Mouse (Mus musculus): ENCODE results near the gene Cabp1.

Cabp1 gene

DNA sequence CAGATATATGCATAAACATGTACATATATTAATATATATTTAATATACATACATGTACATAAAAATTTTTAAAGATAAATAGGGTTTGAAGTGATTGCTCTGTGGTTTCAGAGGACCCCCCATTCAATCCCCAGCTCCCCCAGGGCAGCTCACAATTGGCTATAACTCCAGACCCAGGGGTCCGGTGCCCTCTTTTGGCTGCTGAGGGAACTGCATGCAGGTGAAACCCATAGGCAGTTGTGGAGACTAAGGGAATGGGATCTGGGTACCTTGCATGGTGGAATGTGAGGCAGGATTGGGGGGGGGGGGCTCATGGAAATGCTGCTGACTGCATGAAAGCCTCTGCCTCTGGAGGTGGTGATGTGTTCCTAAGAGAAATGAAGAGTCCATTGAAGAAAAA is 16.2 kb upstream of the Cabp1 start:
- peak; percentile 28 to 34 for DNase-seq (ENCODE audit: low spot score in 2 of 2)

GRCm38 (mm10) chr5:115208601-115209000 is 14.4 kb upstream of the Cabp1 start:
- DNase-seq (ENCODE audit: low spot score in 2 of 2): no peak

- DNase-seq (ENCODE audit: low spot score in 2 of 2): no peak
Observed at GRCm38 (mm10) chr5:115207892-115208291, 13.7 kb upstream of the Cabp1 start.

DNA sequence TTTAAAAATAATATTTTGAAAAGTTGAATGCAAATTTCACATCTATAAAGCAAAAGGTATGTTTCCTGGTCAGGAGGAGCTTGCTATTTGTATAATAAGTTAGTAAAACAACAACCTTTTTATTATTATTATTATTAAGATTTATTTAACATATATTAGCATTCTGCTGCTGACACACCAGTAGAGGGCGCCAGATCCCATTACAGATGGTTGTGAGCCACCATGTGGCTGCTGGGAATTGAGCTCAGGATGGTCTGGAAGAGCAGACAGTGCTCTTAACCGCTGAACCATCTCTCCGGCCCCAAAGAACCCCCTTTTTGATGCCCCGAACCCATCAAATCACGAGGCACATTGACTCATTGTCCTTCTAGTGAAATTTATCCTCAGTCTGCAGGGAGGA is 13.1 kb upstream of the Cabp1 start:
- DNase-seq (ENCODE audit: low spot score in 2 of 2): no peak

DNA sequence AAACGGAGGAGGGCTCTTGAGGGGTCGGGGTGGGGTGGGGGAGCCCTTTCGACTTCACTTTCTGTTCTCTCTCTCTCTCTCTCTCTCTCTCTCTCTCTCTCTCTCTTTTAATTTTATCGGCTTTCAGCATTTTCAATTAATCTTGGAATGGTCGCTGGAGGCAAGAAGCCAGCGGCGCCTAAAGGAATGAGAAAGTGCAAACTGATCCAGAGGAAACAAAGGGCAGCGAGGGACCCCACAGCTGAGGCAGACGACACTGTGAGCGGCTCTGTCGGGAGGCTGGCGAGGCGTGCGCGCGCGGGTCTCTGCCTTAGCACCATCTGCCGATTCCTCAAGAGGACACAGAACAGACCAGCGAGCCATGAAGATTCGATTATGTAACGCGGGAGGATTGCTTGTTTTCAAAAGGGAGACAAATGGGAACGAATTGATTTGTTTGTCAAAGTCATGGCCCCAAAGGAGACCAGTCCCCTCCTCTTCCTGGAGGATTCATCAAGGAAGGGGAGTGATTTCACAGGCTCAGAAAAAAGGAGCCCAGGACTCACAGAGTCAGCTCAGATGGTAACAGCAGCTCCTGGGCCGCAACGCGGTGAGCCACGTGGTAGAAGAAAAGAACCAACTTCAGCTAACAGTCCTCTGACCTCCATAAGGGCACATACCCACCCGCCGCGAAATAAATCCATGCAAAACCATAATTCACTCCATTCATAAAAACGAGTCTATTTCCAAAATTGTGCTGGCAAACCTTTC is 10.6 kb upstream of the Cabp1 start:
- DNase-seq (ENCODE audit: low spot score in 2 of 2): no peak

- no peak for DNase-seq (ENCODE audit: low spot score in 2 of 2)
Observed at GRCm38 (mm10) chr5:115203735-115204561, 9.8 kb upstream of the Cabp1 start.

- DNase-seq (ENCODE audit: low spot score in 2 of 2): no peak
Observed at GRCm38 (mm10) chr5:115194626-115195221, 543 bp upstream of the Cabp1 start.

DNA sequence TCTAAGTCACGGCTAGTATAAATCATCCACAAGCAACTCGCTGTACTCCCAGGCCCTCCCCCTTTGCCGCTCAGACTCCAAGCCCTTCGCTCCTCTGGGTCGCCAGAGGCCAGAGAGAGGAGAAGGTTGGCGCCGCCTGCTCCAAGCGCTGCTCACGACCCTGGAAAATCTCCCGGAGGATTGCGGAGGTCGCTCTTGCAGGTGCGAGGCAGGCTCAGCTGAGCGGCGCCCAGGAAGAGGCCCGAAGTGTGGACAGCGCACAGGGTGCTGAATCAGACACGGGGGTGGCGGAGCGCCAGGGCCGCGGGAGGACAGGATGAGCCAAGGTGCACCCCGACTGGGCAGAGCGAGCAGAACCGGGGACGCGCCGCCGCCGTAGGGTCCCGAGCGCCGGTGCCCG is 955 bp downstream of the Cabp1 start:
- peak; percentile 31 to 41 for DNase-seq (ENCODE audit: low spot score in 2 of 2)

GRCm38 (mm10) chr5:115192828-115193195 is 1.4 kb downstream of the Cabp1 start:
- no peak for DNase-seq (ENCODE audit: low spot score in 2 of 2)

DNA sequence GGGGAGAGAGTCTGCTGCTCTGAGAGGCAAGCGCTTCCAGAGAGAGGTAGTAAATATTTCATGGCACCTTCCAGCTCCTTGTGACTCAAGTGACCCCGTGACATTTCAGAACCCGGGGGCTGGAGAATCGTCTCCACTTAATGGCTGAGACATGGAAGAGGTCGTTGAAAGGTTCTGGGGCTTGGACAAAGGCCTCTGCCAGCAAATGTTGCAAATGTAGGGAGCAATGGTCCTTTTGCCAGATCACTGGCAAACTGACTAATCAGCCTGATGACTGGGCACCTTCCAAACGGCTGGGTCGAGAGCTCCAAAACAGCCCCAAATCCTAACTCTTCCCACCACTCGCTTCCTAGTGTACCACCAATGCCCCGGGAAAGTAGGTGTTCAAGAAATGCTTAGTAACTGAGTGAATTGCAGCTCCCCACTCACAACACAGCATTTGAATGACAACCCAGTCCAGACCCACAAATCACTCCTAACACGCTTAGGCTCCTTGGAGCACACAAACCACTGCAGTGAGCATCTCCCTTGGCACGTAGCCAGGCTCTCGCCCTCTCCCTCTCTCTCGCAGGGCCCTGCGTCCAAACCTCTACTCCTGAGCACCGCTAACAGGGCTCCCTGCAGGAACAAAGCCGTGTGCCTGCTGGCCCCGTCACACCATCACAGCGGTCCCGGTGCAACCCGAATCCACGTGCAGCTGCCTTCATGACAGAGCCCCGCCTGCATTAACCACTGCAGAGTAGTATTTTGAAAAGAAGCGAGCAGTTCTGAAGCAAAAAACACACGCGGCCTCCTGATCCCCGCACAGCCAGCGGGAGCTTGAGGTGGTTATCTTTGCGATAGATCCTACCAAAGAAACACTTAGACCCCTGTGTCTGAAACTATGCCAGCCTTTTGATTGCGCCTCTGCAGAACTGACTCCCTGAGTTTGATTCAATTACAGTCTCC is 2.0 kb downstream of the Cabp1 start:
- DNase-seq (ENCODE audit: low spot score in 2 of 2): no peak

- no peak for DNase-seq (ENCODE audit: low spot score in 2 of 2)
Observed at GRCm38 (mm10) chr5:115190081-115190480, 4.1 kb downstream of the Cabp1 start.

- DNase-seq (ENCODE audit: low spot score in 2 of 2): peak; percentile 40 to 62
Observed at GRCm38 (mm10) chr5:115188824-115189223, 5.4 kb downstream of the Cabp1 start.

DNA sequence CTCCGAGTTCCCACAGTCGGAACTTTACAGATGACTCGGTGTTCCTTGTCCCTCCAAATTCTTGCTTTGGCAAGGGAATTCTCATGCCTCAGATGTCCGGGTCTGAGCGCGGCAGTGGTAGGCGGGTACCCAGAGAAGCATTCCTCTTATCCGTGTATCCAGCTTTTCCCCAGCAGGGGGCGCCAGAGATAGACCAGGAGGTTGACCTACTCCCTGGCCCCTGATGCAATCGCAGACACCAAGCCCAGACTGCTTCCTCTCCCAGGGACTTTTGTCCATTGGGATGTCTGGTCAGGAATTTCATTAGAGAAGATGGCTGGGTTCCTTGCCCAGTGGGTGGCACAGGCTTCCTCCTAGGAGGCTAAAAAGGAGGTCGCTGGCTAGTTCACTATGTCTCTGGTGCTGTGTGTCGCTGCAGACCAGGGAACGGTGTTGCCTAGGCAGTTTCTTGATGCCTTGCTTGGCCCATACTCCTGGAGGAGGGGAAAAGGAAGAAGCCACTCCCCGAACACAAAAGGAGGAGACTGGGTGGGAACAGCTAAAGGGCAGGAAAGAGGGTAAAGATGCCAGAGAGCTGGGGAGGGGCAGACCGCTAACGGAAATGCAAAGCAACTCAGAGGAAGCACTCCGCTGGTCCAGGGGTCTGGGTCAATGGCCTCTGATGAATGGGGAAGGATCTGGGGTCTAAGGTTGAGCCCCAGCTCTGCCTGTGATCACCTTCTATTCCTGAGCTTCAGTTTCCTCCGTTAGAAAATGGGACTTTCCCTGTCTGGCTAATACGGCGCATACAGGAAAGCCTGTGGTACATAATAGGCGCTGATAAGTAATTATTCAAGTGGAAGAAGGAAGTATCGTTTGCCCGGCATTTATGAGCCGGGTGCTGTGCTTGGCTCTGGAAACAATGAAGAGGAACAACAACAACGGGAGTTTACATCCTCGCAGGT is 6.7 kb downstream of the Cabp1 start:
- peak; percentile 76 to 85 for DNase-seq (ENCODE audit: low spot score in 2 of 2)

GRCm38 (mm10) chr5:115186371-115187073 is 7.7 kb downstream of the Cabp1 start:
- DNase-seq (ENCODE audit: low spot score in 2 of 2): peak in 1 of 2 experiments; percentile 72

- no peak for DNase-seq (ENCODE audit: low spot score in 2 of 2)
Observed at GRCm38 (mm10) chr5:115184726-115185125, 9.5 kb downstream of the Cabp1 start.

DNA sequence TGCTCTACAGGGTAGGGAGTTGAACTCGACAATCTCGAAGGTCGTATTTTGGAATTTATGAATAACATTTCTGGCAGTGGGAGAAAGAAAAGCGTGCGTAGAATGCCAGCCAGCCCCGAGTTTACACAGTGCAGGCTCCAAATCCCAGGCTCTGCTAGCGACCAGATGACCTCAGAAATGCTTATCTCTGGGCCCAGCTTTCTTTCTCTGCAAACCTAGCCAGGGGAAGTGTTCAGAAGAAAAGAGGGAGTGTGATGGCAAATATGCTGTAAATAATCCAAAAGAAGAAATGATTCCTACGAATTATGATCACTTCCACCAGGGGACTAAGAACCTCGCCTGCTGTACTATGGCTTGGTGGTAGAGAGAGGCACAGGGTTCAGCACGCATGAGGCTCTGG is 10.7 kb downstream of the Cabp1 start:
- no peak for DNase-seq (ENCODE audit: low spot score in 2 of 2)

GRCm38 (mm10) chr5:115182925-115183324 is 11.3 kb downstream of the Cabp1 start:
- no peak for DNase-seq (ENCODE audit: low spot score in 2 of 2)

DNA sequence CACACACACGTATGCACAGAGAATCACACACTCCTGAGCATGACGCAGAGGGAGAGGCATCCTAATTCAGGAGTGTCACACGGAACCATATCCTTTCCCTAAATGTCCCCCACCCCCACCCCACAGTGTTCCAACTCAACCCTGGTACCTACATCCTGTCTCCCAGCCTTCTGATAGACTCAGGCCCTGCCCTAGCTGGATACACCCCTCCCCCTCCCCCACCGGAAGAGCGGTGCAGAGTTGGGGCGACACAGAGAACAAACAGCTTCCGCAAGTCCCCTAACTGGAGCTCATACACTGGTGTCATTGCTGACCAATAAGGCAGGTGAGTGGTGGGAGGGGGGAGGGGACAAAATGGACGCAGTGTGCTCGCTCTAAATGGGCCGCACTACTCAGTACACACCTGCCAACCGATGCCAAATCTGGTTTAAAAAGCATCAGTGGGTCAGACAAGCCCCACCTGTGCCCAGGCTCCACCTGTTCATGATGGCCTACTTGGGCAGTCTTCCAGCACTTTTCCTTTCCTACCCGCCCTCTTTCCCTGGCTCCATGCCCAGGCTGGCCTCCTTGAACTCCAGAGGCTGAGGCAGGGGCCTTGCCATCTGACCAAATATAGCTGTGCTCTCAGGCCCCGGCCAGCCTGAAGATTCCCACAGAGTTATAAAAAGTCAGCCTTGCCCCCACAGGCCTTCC is 12.8 kb downstream of the Cabp1 start:
- no peak for DNase-seq (ENCODE audit: low spot score in 2 of 2)

DNA sequence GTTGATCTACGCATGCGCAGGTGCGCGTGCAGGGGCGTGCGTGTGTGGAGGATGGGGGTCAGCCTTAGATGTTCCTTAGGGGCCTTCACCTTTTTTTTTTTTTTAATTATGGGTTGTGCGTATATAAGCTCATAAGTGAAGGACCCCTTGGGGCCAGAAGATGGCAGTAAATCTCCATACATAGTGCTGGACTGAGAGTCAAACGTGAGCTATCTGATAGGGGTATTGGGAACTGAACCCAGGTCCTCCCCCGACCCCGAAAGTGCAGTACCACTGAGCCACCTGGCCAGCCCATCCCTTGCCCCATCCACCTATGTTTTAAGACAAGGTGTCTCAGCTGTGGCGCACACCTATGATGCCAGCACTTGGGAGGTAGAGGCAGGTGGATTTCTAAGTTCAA is 14.6 kb downstream of the Cabp1 start:
- DNase-seq (ENCODE audit: low spot score in 2 of 2): no peak

All from natural killer cell, adult 2 months (primary cell).